Mouse (Mus musculus) liver, embryonic 14.5 days (tissue): Measurements from ENCODE around the gene Slc39a1.

Experiments
- CTCF ChIP-seq: IDR thresholded peaks from 2 replicates; pipeline ENCODE4 v1.5.1; 2016; ENCODE audit warnings: antibody characterized with exemption, low read depth, control low read depth
- EP300 ChIP-seq: IDR thresholded peaks from 2 replicates; pipeline ENCODE4 v1.6.1; 2016; ENCODE audit warnings: antibody characterized with exemption, low read depth

GRCm38 (mm10) chr3:90290602-90291001, 42.6 kb downstream of the Slc39a1 start:
- TF ChIP-seq CTCF (0 out of 2 replicates have a peak, but pooled peaks have one; percentile 8), EP300 (no peak)
